Mouse (Mus musculus) hindbrain, embryonic 14.5 days (tissue): ENCODE measurements at regions not wholly inside any gene's neighbourhood (a gene's known extent, or its start where the extent isn't known, plus 50 kb on each side); places are given as distances from the start of the nearest gene placed in this dataset.
"Not testable (repeated sequence)": the region's sequence is repeated elsewhere in the genome, so short reads cannot be mapped to it uniquely, and the experiment has no call there.

Source experiments
- ATAC-seq: fragments of 200-750 bp; cut with Nextera tagmentation; 2 replicates; pipeline ENCODE4 v1.8.0; 2017; ENCODE audit warnings: moderate number of reproducible peaks, mild to moderate bottlenecking, moderate TSS enrichment, moderate library complexity; ENCODE audit not compliant: low FRiP score
- DNase-seq: peaks from one replicate; pipeline ENCODE4 v3.0.0-alpha.2; 2015; ENCODE audit warnings: low spot score
- H3K27ac ChIP-seq: fragments of 300-500 bp; sonication (generic); 2 replicates; pipeline ENCODE4 v1.5.1; 2014; ENCODE audit warnings: mild to moderate bottlenecking, moderate library complexity
- H3K27me3 ChIP-seq: fragments of 300-500 bp; sonication (generic); 2 replicates; pipeline ENCODE4 v1.6.1; 2014; ENCODE audit warnings: mild to moderate bottlenecking, low read length, mixed read lengths; ENCODE audit not compliant: control insufficient read depth, insufficient read depth
- H3K36me3 ChIP-seq: fragments of 300-500 bp; sonication (generic); replicated peaks from 2 replicates; pipeline ENCODE4 v1.6.1; 2014; ENCODE audit not compliant: control insufficient read depth, insufficient read depth
- H3K4me1 ChIP-seq: fragments of 300-500 bp; sonication (generic); replicated peaks from 2 replicates; pipeline ENCODE4 v1.6.1; 2014; ENCODE audit warnings: antibody characterized with exemption, low read length, mixed read lengths; ENCODE audit not compliant: control insufficient read depth, insufficient read depth
- H3K4me2 ChIP-seq: fragments of 300-500 bp; sonication (generic); replicated peaks from 2 replicates; pipeline ENCODE4 v1.6.1; 2014; ENCODE audit warnings: mild to moderate bottlenecking, moderate library complexity
- H3K4me3 ChIP-seq: fragments of 300-500 bp; sonication (generic); replicated peaks from 2 replicates; pipeline ENCODE4 v1.5.1; 2014; ENCODE audit warnings: mild to moderate bottlenecking, low read length
- H3K9ac ChIP-seq: fragments of 300-500 bp; sonication (generic); 2 replicates; pipeline ENCODE4 v1.6.1; 2014
- H3K9me3 ChIP-seq: fragments of 300-500 bp; sonication (generic); 2 replicates; pipeline ENCODE4 v1.6.1; 2016; ENCODE audit warnings: low read length; ENCODE audit not compliant: control insufficient read depth
- WGBS: fragments of 180-500 bp; shearing (Covaris S2); extraction: QIAGEN DNeasy Blood & Tissue Kit; methylation state at CpG from one replicate; pipeline ENCODE4 v1.1.7; 2014; 5-methylcytosine and 5-hydroxymethylcytosine counted together

GRCm38 (mm10) chr3:21997387-21997786, 79.1 kb upstream of the Tbl1xr1 start:
- Histone ChIP-seq H3K27ac (no peak overlapping the region), H3K9me3 (no peaks in the 10 kb centered on the region), H3K36me3 (no peaks in the 10 kb centered on the region), H3K4me2 (no peak overlapping the region), H3K27me3 (no peaks in the 10 kb centered on the region), H3K9ac (no peak overlapping the region), H3K4me3 (no peak overlapping the region), H3K4me1 (no peaks in the 10 kb centered on the region)
- WGBS: 71% methylated on average over 3 of the region's 3 CpGs
- ATAC-seq: no peak
- DNase-seq: no peak

- Histone ChIP-seq H3K4me3 (no peak overlapping the region), H3K36me3 (no peaks in the 10 kb centered on the region), H3K4me2 (no peak overlapping the region), H3K9ac (no peak overlapping the region), H3K27ac (no peak overlapping the region), H3K4me1 (no peaks in the 10 kb centered on the region), H3K27me3 (no peaks in the 10 kb centered on the region), H3K9me3 (no peaks in the 10 kb centered on the region)
- DNase-seq (no peak), ATAC-seq (no peak)
- 83% methylated on average over 9 of the region's 9 CpGs for WGBS
Observed at GRCm38 (mm10) chr3:22005456-22005855, 71.0 kb upstream of the Tbl1xr1 start.

DNA sequence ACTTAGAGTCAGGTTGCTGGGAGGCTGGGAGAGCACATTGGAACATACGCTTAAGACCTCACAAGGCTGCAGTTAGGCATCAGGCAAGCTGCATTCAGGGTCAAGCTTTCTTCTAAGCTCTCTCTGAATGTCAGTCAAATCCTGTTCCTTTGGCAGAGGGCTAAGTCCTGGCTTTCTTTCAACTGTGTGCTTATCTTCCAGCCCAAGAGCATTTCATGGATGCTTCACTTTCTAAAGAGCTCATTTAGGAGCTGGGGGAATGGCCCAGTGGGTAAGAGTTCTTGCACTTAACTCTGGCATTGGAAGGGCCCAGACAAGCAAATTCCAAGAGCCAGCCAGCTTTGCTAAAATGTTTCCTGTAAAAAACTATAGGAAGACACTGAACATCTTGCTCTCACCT, 70.3 kb upstream of the Tbl1xr1 start:
- ATAC-seq: no peak
- Histone ChIP-seq H3K9ac (no peak overlapping the region), H3K4me2 (no peak overlapping the region), H3K4me3 (no peak overlapping the region), H3K36me3 (no peaks in the 10 kb centered on the region), H3K27me3 (no peaks in the 10 kb centered on the region), H3K9me3 (no peaks in the 10 kb centered on the region), H3K27ac (no peak overlapping the region), H3K4me1 (no peaks in the 10 kb centered on the region)
- DNase-seq: no peak
- WGBS: 87% methylated on average over 1 of the region's 1 CpGs

DNA sequence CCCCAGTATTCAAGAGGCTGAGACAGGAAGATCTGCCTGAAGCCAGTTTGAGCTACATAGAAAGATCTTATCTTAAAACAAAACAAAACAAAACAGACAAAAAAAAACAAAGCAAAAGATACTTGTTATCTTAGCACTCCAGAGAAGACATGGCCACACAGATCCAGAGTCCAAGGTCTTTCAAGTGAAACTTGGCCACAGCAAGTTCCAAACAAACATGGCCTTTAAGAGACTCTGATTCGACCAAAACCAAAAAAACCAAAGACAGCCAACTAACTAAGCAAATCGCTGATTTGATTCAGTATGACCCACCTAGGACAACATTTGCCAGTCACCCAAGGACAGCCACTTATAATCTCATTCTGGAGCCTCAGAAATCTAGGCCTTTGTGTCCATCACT, 69.8 kb upstream of the Tbl1xr1 start:
- Histone ChIP-seq H3K27me3 (no peaks in the 10 kb centered on the region), H3K27ac (no peak overlapping the region), H3K36me3 (no peaks in the 10 kb centered on the region), H3K4me1 (no peaks in the 10 kb centered on the region), H3K4me2 (no peak overlapping the region), H3K4me3 (no peak overlapping the region), H3K9ac (no peak overlapping the region), H3K9me3 (no peaks in the 10 kb centered on the region)
- WGBS: 92% methylated on average over 2 of the region's 2 CpGs
- no peak for DNase-seq
- ATAC-seq: no peak

GRCm38 (mm10) chr3:22007736-22008135, 68.7 kb upstream of the Tbl1xr1 start:
- WGBS: 88% methylated on average over 5 of the region's 5 CpGs

DNA sequence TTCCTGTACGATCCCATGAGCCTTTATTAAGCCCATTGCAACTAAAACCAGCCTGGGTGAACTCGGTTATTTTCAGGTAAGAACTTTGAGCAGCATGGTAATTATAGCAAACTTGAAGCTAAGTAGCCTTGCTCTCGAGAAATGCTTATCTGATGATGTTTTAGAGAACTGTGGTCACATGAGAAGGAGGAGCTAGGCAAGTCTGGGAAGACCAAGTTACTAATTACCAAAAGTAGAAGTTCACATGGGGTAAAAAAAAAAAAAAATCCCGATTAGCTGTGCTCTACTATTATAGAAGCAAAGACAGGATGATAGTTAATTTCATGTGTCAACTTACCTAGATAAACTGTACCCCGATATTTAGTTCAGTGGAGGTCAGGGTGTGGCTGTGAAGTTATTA, 68.0 kb upstream of the Tbl1xr1 start:
- no peak overlapping the region for H3K4me2 ChIP-seq
- H3K9me3 ChIP-seq: no peaks in the 10 kb centered on the region
- no peak overlapping the region for H3K9ac ChIP-seq
- H3K27me3 ChIP-seq: no peaks in the 10 kb centered on the region
- H3K27ac ChIP-seq: no peak overlapping the region
- H3K36me3 ChIP-seq: no peaks in the 10 kb centered on the region
- no peaks in the 10 kb centered on the region for H3K4me1 ChIP-seq
- H3K4me3 ChIP-seq: no peak overlapping the region
- ATAC-seq (no peak), DNase-seq (no peak)
- WGBS: 93% methylated on average over 5 of the region's 5 CpGs

More at GRCm38 (mm10) chr3:22007736-22008135, 68.7 kb upstream of the Tbl1xr1 start:
- no peak for DNase-seq
- Histone ChIP-seq H3K9ac (no peak overlapping the region), H3K27ac (no peak overlapping the region), H3K27me3 (no peaks in the 10 kb centered on the region), H3K36me3 (no peaks in the 10 kb centered on the region), H3K4me2 (no peak overlapping the region), H3K9me3 (no peaks in the 10 kb centered on the region), H3K4me1 (no peaks in the 10 kb centered on the region), H3K4me3 (no peak overlapping the region)
- no peak for ATAC-seq

GRCm38 (mm10) chr3:22009898-22010699, 66.4 kb upstream of the Tbl1xr1 start:
- H3K9me3 ChIP-seq: no peaks in the 10 kb centered on the region
- ATAC-seq (no peak), DNase-seq (no peak)
- no peaks in the 10 kb centered on the region for H3K27me3 ChIP-seq
- H3K27ac ChIP-seq: no peak overlapping the region
- WGBS: 73% methylated on average over 2 of the region's 2 CpGs
- no peak overlapping the region for H3K9ac ChIP-seq
- no peaks in the 10 kb centered on the region for H3K4me1 ChIP-seq
- H3K4me2 ChIP-seq: no peak overlapping the region
- no peaks in the 10 kb centered on the region for H3K36me3 ChIP-seq
- H3K4me3 ChIP-seq: no peak overlapping the region

GRCm38 (mm10) chr3:22010700-22010991, 65.8 kb upstream of the Tbl1xr1 start:
- not testable (repeated sequence) for DNase-seq

GRCm38 (mm10) chr3:22021360-22021935, 55.0 kb upstream of the Tbl1xr1 start:
- Histone ChIP-seq H3K27me3 (no peaks in the 10 kb centered on the region), H3K4me1 (peaks cover 5% of the 10 kb centered on the region; the same call in 1 of the 2 replicates), H3K36me3 (no peaks in the 10 kb centered on the region), H3K4me2 (no peak overlapping the region), H3K27ac (no peak overlapping the region), H3K9ac (no peak overlapping the region), H3K4me3 (no peak overlapping the region), H3K9me3 (no peaks in the 10 kb centered on the region)
- 80% methylated on average over 3 of the region's 3 CpGs for WGBS
- no peak for ATAC-seq
- no peak for DNase-seq

More at GRCm38 (mm10) chr3:22010700-22010991, 65.8 kb upstream of the Tbl1xr1 start:
- H3K27me3 ChIP-seq, H3K4me1 ChIP-seq, H3K9me3 ChIP-seq, H3K9ac ChIP-seq, H3K4me3 ChIP-seq, ATAC-seq, H3K27ac ChIP-seq, H3K4me2 ChIP-seq, H3K36me3 ChIP-seq: not testable (repeated sequence)
